Mouse (Mus musculus) right cerebral cortex, adult 18-20 months (tissue): ENCODE data around the gene Zyx.

ENCODE experiments used
- DNase-seq: peaks from one replicate; pipeline ENCODE4 v3.0.0; 2022; ENCODE audit warnings: mixed read lengths

Zyx gene

DNA sequence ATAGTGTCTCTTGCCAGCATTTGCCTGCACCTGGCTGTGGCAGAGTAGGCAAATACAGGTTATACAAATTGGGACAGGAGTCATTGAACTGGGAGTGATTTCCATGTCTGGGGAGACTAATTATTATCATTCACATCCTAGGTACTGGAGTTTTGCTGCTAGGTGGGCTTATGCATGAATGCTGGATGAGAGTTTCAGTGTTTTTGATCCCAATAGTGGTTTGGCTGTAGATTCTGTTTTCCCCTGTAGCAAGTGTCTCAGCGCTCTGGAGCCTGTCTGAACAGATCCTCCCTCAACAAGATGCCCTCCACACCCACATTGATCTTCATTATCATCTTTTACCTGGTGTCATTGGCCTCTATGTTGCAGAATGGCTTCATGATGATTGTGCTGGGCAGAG lies 50.5 kb downstream of the Zyx start, which contains the start of gene Tas2r143:
Tas2r143 (plus strand) TSS at position 301 of the 400 bp plus-strand sequence.
- DNase-seq = no peak

DNA sequence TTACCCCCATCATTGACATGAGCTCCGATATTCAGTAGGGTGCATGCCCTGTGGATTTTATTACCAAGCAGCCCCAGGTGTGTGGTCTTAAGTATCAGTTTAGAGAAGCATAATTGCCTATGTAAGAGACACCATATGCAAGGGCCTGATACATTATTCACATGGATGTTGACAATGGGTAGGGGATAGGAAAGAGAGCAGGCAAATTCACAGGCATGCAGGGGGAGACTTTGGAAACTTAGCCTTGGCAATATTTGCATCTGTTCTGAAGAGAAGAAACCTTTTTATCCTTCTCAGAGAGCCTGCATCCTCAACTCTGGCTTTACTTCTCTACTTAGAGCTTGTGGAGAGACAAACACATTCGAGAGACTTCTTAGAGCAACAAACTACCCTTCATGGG lies 55.7 kb downstream of the Zyx start, which contains the start of gene Tas2r135:
Tas2r135 (plus strand) TSS at position 301 of the 400 bp plus-strand sequence.
- no peak for DNase-seq
